Mouse (Mus musculus): ENCODE measurements around the gene Sergef. TPM values are rescaled to one million over a fixed set of nuclear protein-coding genes. Genes with fewer than 3 reads are reported as not detected.

The Sergef gene
- polyA plus RNA-seq, 3 experiments from 2014 or later = 17.1 to 20.4 (median 18.8) TPM

DNA sequence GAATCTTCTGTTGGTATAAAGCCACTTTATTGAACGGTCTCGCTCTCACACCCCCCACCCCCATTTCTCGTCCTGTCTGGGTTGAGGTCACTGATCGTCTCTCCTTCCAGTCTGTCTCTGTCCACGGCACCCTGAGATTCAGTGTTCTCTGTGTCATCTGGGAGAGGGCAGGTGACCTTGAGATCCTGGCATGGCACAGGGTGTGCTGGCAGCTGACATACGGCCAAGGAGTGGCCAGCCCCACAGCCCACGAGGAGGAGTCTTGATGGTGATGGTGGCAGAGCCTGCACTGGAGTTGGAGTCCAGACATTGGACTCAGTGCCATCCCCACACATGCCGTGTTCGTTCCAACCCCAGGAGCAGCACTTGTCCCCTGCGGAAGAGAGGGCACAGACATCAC, 196.4 kb downstream of the Sergef start:
- ATAC-seq = no peak

- ATAC-seq = no peak
Observed at GRCm38 (mm10) chr7:46438537-46439141, 201.0 kb downstream of the Sergef start.

- ATAC-seq = no peak
Observed at GRCm38 (mm10) chr7:46435833-46436232, 203.8 kb downstream of the Sergef start.

DNA sequence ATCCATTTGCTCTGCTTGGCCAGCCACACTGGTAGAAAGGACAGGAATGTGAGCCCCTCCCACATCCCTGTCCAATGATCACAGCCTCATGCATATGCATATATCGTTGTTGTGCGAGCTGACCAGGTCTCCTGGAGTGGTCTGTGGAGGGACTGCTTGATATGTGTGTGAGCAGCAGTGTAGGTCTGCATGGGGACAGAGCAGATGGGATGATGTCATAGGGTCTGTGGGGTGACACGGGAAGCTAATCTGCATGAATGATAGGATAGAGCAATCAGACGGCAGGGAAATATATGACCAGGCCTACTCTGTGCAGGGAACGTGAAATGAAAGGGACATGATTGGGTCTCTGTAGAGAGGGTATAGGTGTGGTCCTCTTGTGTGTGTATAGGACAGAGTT, 205.7 kb downstream of the Sergef start:
- ATAC-seq = no peak

GRCm38 (mm10) chr7:46425012-46425411, 214.6 kb downstream of the Sergef start:
- ATAC-seq = no peak

DNA sequence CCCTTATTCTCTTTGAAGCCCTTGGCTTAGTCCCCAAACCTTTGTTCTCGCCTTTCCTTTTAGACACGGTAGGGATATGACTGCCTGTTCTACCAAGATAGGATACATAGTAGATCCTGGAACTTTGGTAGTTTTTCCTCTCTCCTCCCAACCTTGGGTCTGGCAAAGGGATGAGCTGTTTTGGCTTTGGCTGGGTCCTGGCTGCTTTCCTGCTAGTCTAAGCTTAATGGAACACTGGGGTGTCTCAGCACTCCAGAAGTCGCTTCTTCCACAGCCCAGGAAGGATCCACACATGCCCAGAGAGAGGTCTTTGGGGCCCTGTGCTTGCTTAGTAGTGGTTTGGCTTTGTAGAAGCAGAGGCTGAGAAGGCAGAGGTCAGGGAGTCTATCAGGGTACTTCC, 215.7 kb downstream of the Sergef start:
- no peak for ATAC-seq

- no peak for ATAC-seq
Observed at GRCm38 (mm10) chr7:46422764-46423412, 216.7 kb downstream of the Sergef start.

GRCm38 (mm10) chr7:46422052-46422763, 217.4 kb downstream of the Sergef start:
- ATAC-seq = no peak

DNA sequence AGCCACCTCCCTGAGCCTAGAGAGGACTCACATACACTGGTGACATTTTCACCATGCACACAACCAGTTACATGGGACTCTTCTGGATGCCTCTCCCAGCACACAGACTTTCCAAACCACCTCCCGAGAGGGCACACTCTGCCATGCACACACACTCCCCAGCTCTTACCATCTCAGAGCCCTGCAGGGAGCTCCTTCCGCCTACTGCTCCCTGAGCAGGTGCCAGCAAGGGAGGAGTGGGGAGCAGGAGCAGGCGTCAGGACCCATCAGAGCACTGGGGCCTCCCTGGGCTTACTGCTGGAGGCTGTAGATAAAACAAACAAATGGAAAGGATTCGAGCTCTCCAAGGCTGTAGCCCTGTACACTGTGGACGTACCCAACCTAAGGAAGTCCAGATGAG, 218.1 kb downstream of the Sergef start:
- ATAC-seq = no peak

- no peak for ATAC-seq
Observed at GRCm38 (mm10) chr7:46418102-46418622, 221.4 kb downstream of the Sergef start.

DNA sequence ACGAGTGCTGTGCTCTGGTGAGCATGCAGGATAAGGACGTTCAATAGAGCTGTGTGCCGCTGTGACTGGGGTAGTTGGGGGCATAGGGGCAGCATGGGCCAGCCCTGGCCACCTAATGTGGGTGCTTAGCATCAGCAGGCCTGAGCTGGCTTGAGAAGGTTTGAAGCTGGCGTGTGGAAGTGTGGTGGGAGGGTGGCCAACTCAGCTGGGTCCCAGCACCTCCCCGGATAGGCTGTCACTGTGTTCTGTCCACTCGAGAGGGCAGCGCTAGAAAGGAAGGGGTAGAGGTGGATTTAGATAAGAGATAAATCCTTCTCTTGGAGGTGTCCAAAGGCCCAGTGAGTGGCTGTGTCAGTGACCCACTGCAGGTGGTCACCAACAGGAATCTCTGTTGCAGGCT, 222.1 kb downstream of the Sergef start:
- ATAC-seq = no peak

- no peak for ATAC-seq
Observed at GRCm38 (mm10) chr7:46415818-46416425, 223.7 kb downstream of the Sergef start.

- no peak for ATAC-seq
Observed at GRCm38 (mm10) chr7:46413959-46414725, 225.5 kb downstream of the Sergef start.

DNA sequence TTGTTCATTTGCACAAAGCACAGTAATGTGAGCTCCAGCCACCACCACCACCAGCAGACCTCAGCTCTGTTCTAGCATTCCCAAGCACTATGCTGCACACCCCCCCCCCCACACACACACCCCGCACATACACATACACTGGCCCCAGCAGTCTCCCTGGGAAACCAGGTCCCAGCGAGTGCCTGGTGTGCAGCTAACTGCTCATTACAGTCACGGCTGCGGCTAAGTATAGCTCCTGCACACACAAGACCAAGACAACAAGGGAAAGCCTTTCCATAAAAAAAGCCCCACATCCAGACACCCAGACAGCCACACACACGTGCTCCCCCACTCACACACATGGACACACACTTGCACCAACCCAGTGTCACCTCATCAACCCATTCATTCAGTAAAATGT, 226.8 kb downstream of the Sergef start:
- no peak for ATAC-seq

DNA sequence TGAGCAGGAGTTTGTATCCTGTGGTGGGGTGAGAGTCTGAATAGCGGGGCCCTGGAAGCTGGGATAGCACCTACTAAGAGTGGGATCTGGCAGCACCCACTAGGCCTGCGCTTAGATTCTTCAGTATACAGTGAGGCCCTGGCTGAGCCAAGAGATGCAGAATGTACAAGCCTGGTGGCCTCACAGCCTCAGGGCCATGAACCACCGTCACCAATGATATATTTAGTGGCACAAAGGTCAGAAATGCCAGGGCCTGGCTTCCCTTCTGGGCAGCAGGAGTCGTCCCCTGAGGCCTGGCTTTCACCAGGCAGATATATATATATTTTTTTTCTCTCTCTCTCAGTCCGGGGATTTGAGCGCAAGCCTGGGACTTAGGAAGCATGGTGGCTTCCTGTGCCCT, 228.9 kb downstream of the Sergef start:
- ATAC-seq = no peak

- no peak for ATAC-seq
Observed at GRCm38 (mm10) chr7:46409204-46409789, 230.3 kb downstream of the Sergef start.

GRCm38 (mm10) chr7:46408606-46409005, 231.0 kb downstream of the Sergef start:
- ATAC-seq = no peak

DNA sequence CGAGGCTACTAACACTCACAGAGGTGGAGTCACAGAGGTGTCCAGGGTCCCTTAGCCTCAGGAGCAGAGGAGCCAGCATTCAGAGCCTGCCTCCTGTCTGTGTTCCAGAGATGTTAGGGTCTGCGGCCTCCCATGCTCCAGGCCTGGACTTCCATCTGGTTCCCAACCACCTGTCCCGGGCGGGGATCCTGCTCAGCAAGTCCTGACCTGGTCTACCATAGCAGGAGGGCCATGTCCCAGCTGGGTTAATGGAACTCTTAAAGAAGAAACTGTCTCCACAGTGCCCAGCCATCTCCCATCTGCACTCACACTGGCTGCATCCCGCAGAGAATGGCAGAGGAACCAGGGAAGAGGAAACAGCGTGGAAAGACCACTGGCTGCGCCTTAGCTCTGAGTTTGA, 234.9 kb downstream of the Sergef start:
- no peak for ATAC-seq

- no peak for ATAC-seq
Observed at GRCm38 (mm10) chr7:46403616-46404485, 235.8 kb downstream of the Sergef start.

DNA sequence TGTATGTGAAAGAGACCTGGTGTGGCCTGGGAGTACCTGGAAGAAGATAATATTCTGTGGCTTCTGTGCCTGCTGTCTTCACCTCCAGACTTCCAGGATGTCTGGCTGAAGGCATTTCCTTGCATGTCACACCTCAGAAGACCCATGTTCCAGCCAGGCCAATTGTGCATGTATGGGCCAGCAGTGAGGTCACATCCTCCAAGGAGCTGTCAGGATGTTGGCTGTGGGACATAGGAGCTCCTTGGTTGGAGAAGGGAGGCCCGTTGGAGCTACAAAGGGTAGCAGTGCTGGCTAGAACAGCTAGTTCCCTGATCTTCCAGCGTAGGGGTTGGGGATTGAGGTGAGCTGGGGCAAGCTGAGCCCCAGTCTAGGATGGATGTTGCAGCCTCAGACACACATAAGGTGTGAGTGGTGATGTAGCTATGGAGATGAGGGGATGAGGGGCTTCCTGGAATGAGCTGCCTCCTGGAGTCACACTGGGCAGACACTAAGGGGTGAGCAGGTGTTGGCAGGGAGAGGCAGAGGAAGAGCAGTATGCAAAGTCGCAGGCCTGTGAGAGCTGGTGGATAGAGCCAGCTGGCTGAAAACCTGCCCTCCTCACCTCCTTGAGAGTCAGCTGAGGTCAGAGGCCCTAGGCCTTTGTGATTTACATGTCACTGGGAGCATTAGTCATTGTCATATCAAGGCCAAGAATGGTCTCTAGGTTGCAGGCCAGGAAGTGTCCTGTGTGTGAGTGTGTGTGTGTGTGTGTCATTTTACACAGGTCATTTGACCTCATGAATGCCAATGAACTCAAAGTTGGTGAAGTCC, 238.0 kb downstream of the Sergef start:
- no peak for ATAC-seq
